Mouse (Mus musculus): ENCODE results near the gene Pkd1l1. TPM values are rescaled to one million over a fixed set of nuclear protein-coding genes. Genes with fewer than 3 reads are reported as not detected.

The Pkd1l1 gene
- polyA plus RNA-seq, 1 experiment from 2014 or later, result 0.15 TPM

GRCm38 (mm10) chr11:8957023-8957422, 16.0 kb downstream of the Pkd1l1 start:
- no peaks in the 10 kb centered on the region for H3K27me3 ChIP-seq (replicated peaks; ENCODE audit: control insufficient read depth, insufficient read depth, low read length)
- DNase-seq (ENCODE audit: low spot score), result no peak
- no peak for ATAC-seq (replicated peaks; ENCODE audit: low FRiP score, low TSS enrichment, low read depth)
- H3K27ac ChIP-seq (ENCODE audit: low read depth), result no peak overlapping the region
- no peak overlapping the region for H3K9ac ChIP-seq (ENCODE audit: low read length)
- WGBS, result 72% methylated on average over 6 of the region's 6 CpGs
- no peak overlapping the region for H3K4me2 ChIP-seq (ENCODE audit: low read length)
- H3K36me3 ChIP-seq (ENCODE audit: control insufficient read depth, insufficient read depth, low read length), result no peaks in the 10 kb centered on the region
- no peak overlapping the region for H3K4me3 ChIP-seq (ENCODE audit: low read depth, low read length)
- no peaks in the 10 kb centered on the region for H3K4me1 ChIP-seq (replicated peaks; ENCODE audit: control insufficient read depth, insufficient read depth, low read length)
- H3K9me3 ChIP-seq (ENCODE audit: control insufficient read depth, low read length), result 0 out of 2 replicates have a peak, but pooled peaks cover 2% of the 10 kb centered on the region

DNA sequence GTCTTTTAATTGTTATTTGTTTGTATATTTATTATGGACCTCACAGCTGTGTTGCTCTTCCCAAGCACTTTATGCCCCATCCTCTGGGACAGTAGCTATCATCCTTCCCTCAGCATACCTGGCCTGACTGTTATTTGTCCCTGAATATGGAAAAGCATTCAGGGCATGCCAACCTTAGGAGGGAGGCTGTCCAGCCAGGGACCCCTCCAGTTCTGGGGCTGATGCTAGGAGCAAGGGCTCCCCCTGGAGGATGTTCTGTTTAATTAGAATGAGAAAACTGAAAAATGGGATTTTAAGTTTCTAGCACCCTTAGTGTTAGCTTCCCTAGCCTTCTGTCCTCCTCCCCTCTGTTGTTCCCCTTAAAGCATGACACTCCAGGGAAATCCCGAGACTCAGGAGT, 17.4 kb downstream of the Pkd1l1 start:
- Histone ChIP-seq H3K27ac (ENCODE audit: low read depth) (no peak overlapping the region), H3K9me3 (ENCODE audit: control insufficient read depth, low read length) (0 out of 2 replicates have a peak, but pooled peaks cover 2% of the 10 kb centered on the region), H3K36me3 (ENCODE audit: control insufficient read depth, insufficient read depth, low read length) (no peaks in the 10 kb centered on the region), H3K27me3 (replicated peaks; ENCODE audit: control insufficient read depth, insufficient read depth, low read length) (no peaks in the 10 kb centered on the region), H3K9ac (ENCODE audit: low read length) (no peak overlapping the region), H3K4me3 (ENCODE audit: low read depth, low read length) (no peak overlapping the region), H3K4me1 (replicated peaks; ENCODE audit: control insufficient read depth, insufficient read depth, low read length) (no peaks in the 10 kb centered on the region), H3K4me2 (ENCODE audit: low read length) (no peak overlapping the region)
- ATAC-seq (replicated peaks; ENCODE audit: low FRiP score, low TSS enrichment, low read depth) (no peak), DNase-seq (ENCODE audit: low spot score) (peak; percentile 65)
- WGBS, result 5% methylated on average over 1 of the region's 1 CpGs

DNA sequence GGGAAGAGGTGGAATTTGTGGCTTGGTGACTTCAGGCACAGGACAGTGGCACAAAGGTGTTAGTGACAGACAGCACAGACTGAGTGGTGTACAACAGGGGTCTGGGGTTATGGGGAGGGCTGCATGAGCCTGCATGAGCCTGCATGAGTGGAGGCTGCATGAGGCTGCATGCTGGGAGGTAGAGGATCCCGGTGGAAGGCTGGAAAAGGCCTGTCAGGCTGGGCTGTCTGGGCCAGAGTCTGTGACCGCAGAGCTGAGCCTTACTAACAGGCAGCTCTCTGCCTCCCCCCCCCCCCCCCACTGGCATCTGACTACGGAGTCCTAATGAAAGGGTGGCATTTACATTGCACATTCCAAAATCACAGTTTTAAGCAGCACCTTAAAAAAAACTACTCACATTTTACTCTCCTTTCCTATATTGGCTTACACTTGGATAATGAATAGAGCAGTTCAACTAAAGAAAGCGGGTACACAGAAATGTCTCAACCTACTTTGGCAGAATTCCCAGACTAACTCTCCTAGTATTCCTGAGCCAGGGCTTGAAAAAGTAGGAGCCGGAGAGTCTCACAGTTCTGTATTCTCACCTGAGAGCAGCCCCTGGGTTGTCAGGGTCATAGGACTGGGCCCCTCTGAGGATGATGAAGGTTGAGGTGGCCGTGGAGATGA, 23.2 kb downstream of the Pkd1l1 start:
- Histone ChIP-seq H3K27me3 (replicated peaks; ENCODE audit: control insufficient read depth, insufficient read depth, low read length) (no peaks in the 10 kb centered on the region), H3K4me3 (ENCODE audit: low read depth, low read length) (no peak overlapping the region), H3K9ac (ENCODE audit: low read length) (no peak overlapping the region), H3K27ac (ENCODE audit: low read depth) (no peak overlapping the region), H3K9me3 (ENCODE audit: control insufficient read depth, low read length) (no peaks in the 10 kb centered on the region), H3K36me3 (ENCODE audit: control insufficient read depth, insufficient read depth, low read length) (no peaks in the 10 kb centered on the region), H3K4me1 (replicated peaks; ENCODE audit: control insufficient read depth, insufficient read depth, low read length) (no peaks in the 10 kb centered on the region), H3K4me2 (ENCODE audit: low read length) (no peak overlapping the region)
- ATAC-seq (replicated peaks; ENCODE audit: low FRiP score, low TSS enrichment, low read depth) (peak; percentile 51; the same call in 1 of the 2 replicates), DNase-seq (ENCODE audit: low spot score) (no peak)
- 70% methylated on average over 6 of the region's 6 CpGs for WGBS

DNA sequence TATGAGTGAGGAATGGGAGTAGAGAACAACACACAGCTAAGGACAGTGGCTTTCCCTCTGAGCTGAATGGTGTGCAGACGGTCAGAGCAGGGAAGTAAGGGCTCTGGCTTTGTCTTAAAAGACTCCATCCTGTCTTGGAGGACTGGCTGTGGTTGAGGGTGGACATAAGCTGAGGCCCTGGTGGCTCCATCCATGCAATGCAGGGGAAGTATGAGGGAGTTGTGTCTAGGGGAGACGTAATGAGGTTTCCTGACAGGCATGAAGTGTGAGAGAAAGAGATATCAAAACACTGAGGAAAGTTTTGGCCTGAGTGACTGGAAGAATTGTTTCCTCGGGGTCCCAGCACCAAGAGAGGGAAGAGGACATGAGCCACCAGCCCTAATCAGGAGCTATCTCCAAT, 24.2 kb downstream of the Pkd1l1 start:
- no peaks in the 10 kb centered on the region for H3K9me3 ChIP-seq (ENCODE audit: control insufficient read depth, low read length)
- no peaks in the 10 kb centered on the region for H3K36me3 ChIP-seq (ENCODE audit: control insufficient read depth, insufficient read depth, low read length)
- H3K27me3 ChIP-seq (replicated peaks; ENCODE audit: control insufficient read depth, insufficient read depth, low read length), result no peaks in the 10 kb centered on the region
- H3K27ac ChIP-seq (ENCODE audit: low read depth), result no peak overlapping the region
- no peak overlapping the region for H3K9ac ChIP-seq (ENCODE audit: low read length)
- no peak for DNase-seq (ENCODE audit: low spot score)
- H3K4me2 ChIP-seq (ENCODE audit: low read length), result no peak overlapping the region
- no peaks in the 10 kb centered on the region for H3K4me1 ChIP-seq (replicated peaks; ENCODE audit: control insufficient read depth, insufficient read depth, low read length)
- no peak for ATAC-seq (replicated peaks; ENCODE audit: low FRiP score, low TSS enrichment, low read depth)
- WGBS, result 75% methylated on average over 3 of the region's 3 CpGs
- no peak overlapping the region for H3K4me3 ChIP-seq (ENCODE audit: low read depth, low read length)

DNA sequence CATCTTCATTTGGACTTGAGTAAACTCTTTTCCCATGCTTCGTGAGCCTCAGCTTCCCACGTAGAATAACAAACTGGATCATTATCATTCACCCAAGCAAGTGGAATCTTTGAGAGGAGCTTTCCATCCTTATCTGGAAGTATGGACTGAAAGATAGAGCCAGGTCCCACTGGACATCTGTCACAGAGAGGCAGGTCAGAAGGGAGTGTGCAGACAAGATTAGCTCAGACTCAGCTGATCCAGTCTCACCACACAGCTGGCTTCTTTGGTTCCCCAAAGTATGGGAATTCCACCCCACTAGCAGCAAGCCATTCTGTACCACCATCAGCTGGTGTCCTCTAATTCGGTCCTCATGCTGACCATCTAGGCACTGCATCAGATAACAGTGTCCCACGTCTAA, 29.0 kb downstream of the Pkd1l1 start:
- H3K9ac ChIP-seq (ENCODE audit: low read length), result no peak overlapping the region
- DNase-seq (ENCODE audit: low spot score) (no peak), ATAC-seq (replicated peaks; ENCODE audit: low FRiP score, low TSS enrichment, low read depth) (no peak)
- H3K36me3 ChIP-seq (ENCODE audit: control insufficient read depth, insufficient read depth, low read length), result no peaks in the 10 kb centered on the region
- H3K4me1 ChIP-seq (replicated peaks; ENCODE audit: control insufficient read depth, insufficient read depth, low read length), result no peaks in the 10 kb centered on the region
- no peaks in the 10 kb centered on the region for H3K9me3 ChIP-seq (ENCODE audit: control insufficient read depth, low read length)
- no peaks in the 10 kb centered on the region for H3K27me3 ChIP-seq (replicated peaks; ENCODE audit: control insufficient read depth, insufficient read depth, low read length)
- no peak overlapping the region for H3K4me2 ChIP-seq (ENCODE audit: low read length)
- H3K27ac ChIP-seq (ENCODE audit: low read depth), result no peak overlapping the region
- WGBS, result 71% methylated on average over 4 of the region's 4 CpGs
- no peak overlapping the region for H3K4me3 ChIP-seq (ENCODE audit: low read depth, low read length)

DNA sequence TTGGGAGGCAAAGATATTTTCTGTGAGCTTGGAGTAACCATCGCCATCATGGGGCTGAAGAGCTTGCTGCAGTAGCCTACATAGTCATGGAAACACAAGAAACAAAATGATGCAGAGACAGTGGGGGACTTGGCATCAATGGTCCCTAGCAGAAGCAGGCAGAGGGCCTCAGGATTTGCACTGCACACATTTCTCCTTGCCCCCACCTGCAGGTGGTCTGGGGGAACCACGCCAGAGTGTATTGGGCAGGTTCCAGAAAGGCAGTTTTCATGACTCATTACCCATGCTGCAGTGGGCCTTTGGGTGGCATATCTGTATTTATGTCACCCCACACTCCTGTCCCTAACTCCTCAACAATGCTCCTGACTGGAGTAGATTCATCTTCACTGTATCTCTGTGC, 30.6 kb downstream of the Pkd1l1 start:
- Histone ChIP-seq H3K27ac (ENCODE audit: low read depth) (no peak overlapping the region), H3K36me3 (ENCODE audit: control insufficient read depth, insufficient read depth, low read length) (no peaks in the 10 kb centered on the region), H3K4me1 (replicated peaks; ENCODE audit: control insufficient read depth, insufficient read depth, low read length) (no peaks in the 10 kb centered on the region), H3K9ac (ENCODE audit: low read length) (no peak overlapping the region), H3K4me2 (ENCODE audit: low read length) (no peak overlapping the region), H3K9me3 (ENCODE audit: control insufficient read depth, low read length) (no peaks in the 10 kb centered on the region), H3K27me3 (replicated peaks; ENCODE audit: control insufficient read depth, insufficient read depth, low read length) (no peaks in the 10 kb centered on the region), H3K4me3 (ENCODE audit: low read depth, low read length) (no peak overlapping the region)
- 64% methylated on average over 2 of the region's 2 CpGs for WGBS
- DNase-seq (ENCODE audit: low spot score), result no peak
- ATAC-seq (replicated peaks; ENCODE audit: low FRiP score, low TSS enrichment, low read depth), result no peak

DNA sequence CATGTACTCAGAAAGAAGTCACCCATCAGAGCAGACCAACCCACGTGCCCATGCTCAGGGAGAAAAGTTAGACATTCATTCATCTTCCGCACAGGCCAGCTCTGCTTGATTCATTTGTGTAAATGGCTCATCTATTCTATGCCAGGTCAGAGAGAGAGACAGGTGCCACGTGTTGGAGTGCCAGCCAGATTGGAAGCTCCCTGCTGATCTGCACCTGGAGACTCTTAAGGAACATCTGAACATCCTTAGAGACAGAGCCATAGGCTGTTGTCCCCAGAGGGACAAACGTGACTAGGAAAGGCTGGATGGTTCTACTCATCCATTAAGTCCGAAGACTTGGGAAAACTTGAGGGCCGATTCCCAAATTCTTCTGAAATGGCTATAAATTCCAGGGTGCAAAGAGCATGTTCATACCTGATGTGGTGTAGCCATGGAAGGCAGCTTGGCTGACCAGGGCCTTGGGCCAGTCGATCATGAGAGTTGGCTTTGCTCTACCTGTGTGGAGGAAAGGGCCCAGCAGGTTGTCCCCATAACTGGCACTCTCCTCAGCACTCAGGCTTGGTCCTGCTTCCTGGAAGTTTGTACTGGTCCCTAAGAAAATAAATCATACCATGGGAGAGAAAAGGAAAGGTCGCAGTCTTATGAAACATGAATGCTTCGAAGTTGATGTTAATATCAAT, 36.5 kb downstream of the Pkd1l1 start:
- H3K9ac ChIP-seq (ENCODE audit: low read length), result no peak overlapping the region
- H3K27ac ChIP-seq (ENCODE audit: low read depth), result no peak overlapping the region
- no peak overlapping the region for H3K4me2 ChIP-seq (ENCODE audit: low read length)
- no peaks in the 10 kb centered on the region for H3K36me3 ChIP-seq (ENCODE audit: control insufficient read depth, insufficient read depth, low read length)
- no peaks in the 10 kb centered on the region for H3K27me3 ChIP-seq (replicated peaks; ENCODE audit: control insufficient read depth, insufficient read depth, low read length)
- no peak for DNase-seq (ENCODE audit: low spot score)
- H3K4me1 ChIP-seq (replicated peaks; ENCODE audit: control insufficient read depth, insufficient read depth, low read length), result no peaks in the 10 kb centered on the region
- WGBS, result 84% methylated on average over 9 of the region's 9 CpGs
- no peak for ATAC-seq (replicated peaks; ENCODE audit: low FRiP score, low TSS enrichment, low read depth)
- H3K4me3 ChIP-seq (ENCODE audit: low read depth, low read length), result no peak overlapping the region
- no peaks in the 10 kb centered on the region for H3K9me3 ChIP-seq (ENCODE audit: control insufficient read depth, low read length)

GRCm38 (mm10) chr11:8916081-8916671, 56.9 kb downstream of the Pkd1l1 start:
- no peaks in the 10 kb centered on the region for H3K9me3 ChIP-seq (ENCODE audit: control insufficient read depth, low read length)
- H3K27ac ChIP-seq (ENCODE audit: low read depth), result no peak overlapping the region
- H3K4me2 ChIP-seq (ENCODE audit: low read length), result no peak overlapping the region
- no peaks in the 10 kb centered on the region for H3K36me3 ChIP-seq (ENCODE audit: control insufficient read depth, insufficient read depth, low read length)
- no peak overlapping the region for H3K4me3 ChIP-seq (ENCODE audit: low read depth, low read length)
- no peaks in the 10 kb centered on the region for H3K27me3 ChIP-seq (replicated peaks; ENCODE audit: control insufficient read depth, insufficient read depth, low read length)
- DNase-seq (ENCODE audit: low spot score), result no peak
- no peak overlapping the region for H3K9ac ChIP-seq (ENCODE audit: low read length)
- WGBS, result 83% methylated on average over 8 of the region's 8 CpGs
- no peaks in the 10 kb centered on the region for H3K4me1 ChIP-seq (replicated peaks; ENCODE audit: control insufficient read depth, insufficient read depth, low read length)
- ATAC-seq (replicated peaks; ENCODE audit: low FRiP score, low TSS enrichment, low read depth), result 0 out of 2 replicates have a peak, but pooled peaks have one; percentile 23
